Mouse (Mus musculus): ENCODE data around the gene Cdyl.

- TF ChIP-seq CTCF (IDR thresholded peaks at IDR 0.05; ENCODE audit: low read depth) (no peak), EP300 (IDR thresholded peaks at IDR 0.05; ENCODE audit: low read depth) (no peak)
Observed at GRCm38 (mm10) chr13:35878282-35878681, 218.6 kb downstream of the Cdyl start.
